Mouse (Mus musculus): Measurements from ENCODE around the gene Ikzf2. TPM values are rescaled to one million over a fixed set of nuclear protein-coding genes. Genes with fewer than 3 reads are reported as not detected.

Gene Ikzf2
- polyA plus RNA-seq, 2 experiments = 2.6 to 4.6 TPM

DNA sequence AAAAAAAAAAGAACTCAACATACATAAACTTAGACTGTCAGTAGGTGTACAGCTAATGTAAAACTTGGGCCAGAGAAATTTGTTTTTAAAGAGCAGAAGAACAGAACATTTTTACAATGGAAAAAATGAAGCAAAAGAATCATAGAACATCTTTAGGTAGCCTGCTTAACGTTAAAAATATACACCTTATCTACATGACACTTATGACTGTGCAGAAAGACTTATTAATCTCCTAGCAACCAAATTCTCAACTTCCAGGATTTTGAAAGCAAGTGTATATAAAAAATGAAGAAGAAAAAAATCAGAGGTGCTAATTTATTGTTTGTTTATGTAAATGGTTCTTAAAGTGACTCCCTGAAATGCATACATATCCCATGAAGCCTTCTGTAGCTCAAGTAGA, 86.1 kb downstream of the Ikzf2 start:
- Histone ChIP-seq H3K4me2 (replicated peaks; ENCODE audit: low read depth, low read length, severe bottlenecking) (no peak overlapping the region), H3K27me3 (ENCODE audit: control insufficient read depth, insufficient read depth, low read length) (no peaks in the 10 kb centered on the region), H3K4me3 (replicated peaks; ENCODE audit: low read length) (no peak overlapping the region), H3K36me3 (ENCODE audit: control insufficient read depth, insufficient read depth, low read length) (no peaks in the 10 kb centered on the region), H3K4me1 (ENCODE audit: control insufficient read depth, insufficient read depth, low read length) (no peaks in the 10 kb centered on the region), H3K9ac (ENCODE audit: low read depth, low read length, severe bottlenecking) (no peak overlapping the region), H3K9me3 (ENCODE audit: control insufficient read depth, low read length) (no peaks in the 10 kb centered on the region), H3K27ac (replicated peaks; ENCODE audit: low read depth, low read length) (no peak overlapping the region)
- ATAC-seq (ENCODE audit: low FRiP score, low read depth) (no peak), DNase-seq (ENCODE audit: low spot score) (no peak)
- no peak for TF ChIP-seq POLR2A (IDR thresholded peaks at IDR 0.05; ENCODE audit: borderline replicate concordance, extremely low read depth, insufficient read depth, insufficient read length)
- WGBS = 57% methylated on average over 1 of the region's 1 CpGs

DNA sequence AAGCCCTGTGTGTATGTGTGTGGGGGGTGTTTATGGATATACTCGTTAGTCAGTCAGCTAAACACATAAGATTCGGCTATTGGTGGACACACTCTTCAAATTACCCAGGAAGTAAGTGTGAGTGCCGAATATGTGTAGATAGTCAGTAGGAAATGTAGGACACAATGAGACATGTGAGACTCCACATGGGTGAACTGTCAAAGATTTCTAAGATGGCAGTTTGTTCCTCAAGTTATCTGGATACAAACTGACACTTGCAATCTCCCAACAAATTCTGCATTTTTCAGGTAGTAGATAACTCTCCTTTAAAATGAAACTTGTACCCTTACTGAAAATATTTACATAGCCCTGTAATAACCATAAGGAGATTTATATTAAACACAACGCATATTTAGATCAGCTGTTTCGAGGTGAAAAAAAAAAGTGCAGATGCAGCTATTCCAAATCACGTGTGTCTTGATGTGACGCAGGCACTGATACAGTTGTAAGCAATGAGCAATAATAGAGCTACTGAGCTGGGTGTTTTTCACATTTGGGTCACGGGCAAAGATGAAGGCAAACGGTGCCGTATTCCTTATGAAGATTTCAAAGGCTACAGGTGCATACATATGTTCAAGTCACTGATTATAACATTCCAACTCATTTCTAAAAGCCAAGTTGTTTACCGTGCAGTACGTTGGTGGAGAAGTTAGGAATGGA, 87.8 kb downstream of the Ikzf2 start:
- H3K36me3 ChIP-seq (ENCODE audit: control insufficient read depth, insufficient read depth, low read length) = no peaks in the 10 kb centered on the region
- no peaks in the 10 kb centered on the region for H3K27me3 ChIP-seq (ENCODE audit: control insufficient read depth, insufficient read depth, low read length)
- WGBS = 83% methylated on average over 12 of the region's 12 CpGs

DNA sequence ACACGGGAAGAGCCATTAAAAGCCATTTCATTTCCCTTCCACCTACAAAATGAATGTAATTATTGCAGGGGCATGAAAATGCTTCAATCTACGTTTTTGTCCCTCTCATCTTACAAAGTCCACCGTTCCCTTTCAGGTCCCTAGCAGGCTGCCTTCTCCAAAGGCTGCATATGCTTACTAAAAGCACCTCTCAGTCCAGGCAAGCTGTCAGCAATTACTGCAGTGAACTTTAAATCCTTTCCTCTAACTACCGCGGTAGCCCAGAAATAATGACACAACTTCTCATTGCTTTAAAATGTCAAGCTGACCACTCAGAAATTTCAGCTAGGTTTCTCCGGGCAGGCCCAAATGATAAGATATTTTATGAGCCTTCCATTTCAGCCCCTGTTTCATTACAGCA, 95.2 kb downstream of the Ikzf2 start:
- Histone ChIP-seq H3K4me3 (replicated peaks; ENCODE audit: low read length) (no peak overlapping the region; the same call in 1 of the 2 replicates), H3K9me3 (ENCODE audit: control insufficient read depth, low read length) (no peaks in the 10 kb centered on the region), H3K36me3 (ENCODE audit: control insufficient read depth, insufficient read depth, low read length) (no peaks in the 10 kb centered on the region), H3K27ac (replicated peaks; ENCODE audit: low read depth, low read length) (no peak overlapping the region), H3K9ac (ENCODE audit: low read depth, low read length, severe bottlenecking) (no peak overlapping the region), H3K27me3 (ENCODE audit: control insufficient read depth, insufficient read depth, low read length) (no peaks in the 10 kb centered on the region), H3K4me1 (ENCODE audit: control insufficient read depth, insufficient read depth, low read length) (peaks cover 9% of the 10 kb centered on the region), H3K4me2 (replicated peaks; ENCODE audit: low read depth, low read length, severe bottlenecking) (peak overlapping the region; percentile 46)
- WGBS = 4% methylated on average over 6 of the region's 6 CpGs
- no peak for TF ChIP-seq POLR2A (IDR thresholded peaks at IDR 0.05; ENCODE audit: borderline replicate concordance, extremely low read depth, insufficient read depth, insufficient read length)
- ATAC-seq (ENCODE audit: low FRiP score, low read depth) (no peak), DNase-seq (ENCODE audit: low spot score) (no peak)

More for the DNA sequence above, 87.8 kb downstream of the Ikzf2 start:
- no peak for TF ChIP-seq POLR2A (IDR thresholded peaks at IDR 0.05; ENCODE audit: borderline replicate concordance, extremely low read depth, insufficient read depth, insufficient read length)
- Histone ChIP-seq H3K4me2 (replicated peaks; ENCODE audit: low read depth, low read length, severe bottlenecking) (no peak overlapping the region), H3K27ac (replicated peaks; ENCODE audit: low read depth, low read length) (no peak overlapping the region), H3K4me3 (replicated peaks; ENCODE audit: low read length) (no peak overlapping the region), H3K9me3 (ENCODE audit: control insufficient read depth, low read length) (no peaks in the 10 kb centered on the region), H3K4me1 (ENCODE audit: control insufficient read depth, insufficient read depth, low read length) (no peaks in the 10 kb centered on the region), H3K9ac (ENCODE audit: low read depth, low read length, severe bottlenecking) (no peak overlapping the region)
- DNase-seq (ENCODE audit: low spot score) (no peak), ATAC-seq (ENCODE audit: low FRiP score, low read depth) (no peak)

DNA sequence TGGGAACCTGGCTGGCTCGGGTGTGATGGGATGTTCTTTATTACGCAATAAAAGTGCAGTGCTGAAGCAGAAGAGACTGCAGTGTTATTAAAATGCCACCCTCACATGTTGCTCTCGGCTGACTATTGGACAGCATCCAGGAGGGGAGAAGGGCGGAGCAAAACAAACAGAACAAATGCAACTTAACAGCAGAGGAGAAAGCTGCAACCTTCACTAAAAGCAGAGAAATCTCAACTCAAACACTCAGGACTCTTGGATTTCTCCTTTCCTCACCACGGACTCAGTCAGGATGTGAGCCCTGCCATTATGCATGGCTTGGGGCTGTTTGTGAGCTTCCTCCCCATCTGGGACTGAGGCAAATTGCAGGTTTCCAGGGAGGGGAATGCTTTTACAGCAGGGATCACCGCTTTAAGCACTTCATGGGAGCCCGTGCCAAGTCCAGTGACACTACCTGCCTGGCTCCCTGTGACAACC, 95.7 kb downstream of the Ikzf2 start:
- H3K9ac ChIP-seq (ENCODE audit: low read depth, low read length, severe bottlenecking) = no peak overlapping the region
- H3K4me3 ChIP-seq (replicated peaks; ENCODE audit: low read length) = no peak overlapping the region; the same call in 1 of the 2 replicates
- H3K36me3 ChIP-seq (ENCODE audit: control insufficient read depth, insufficient read depth, low read length) = no peaks in the 10 kb centered on the region
- no peak for ATAC-seq (ENCODE audit: low FRiP score, low read depth)
- H3K27me3 ChIP-seq (ENCODE audit: control insufficient read depth, insufficient read depth, low read length) = no peaks in the 10 kb centered on the region
- peak; percentile 9 for DNase-seq (ENCODE audit: low spot score)
- H3K4me1 ChIP-seq (ENCODE audit: control insufficient read depth, insufficient read depth, low read length) = peaks cover 9% of the 10 kb centered on the region
- peak overlapping the region; percentile 46 for H3K4me2 ChIP-seq (replicated peaks; ENCODE audit: low read depth, low read length, severe bottlenecking)
- no peak overlapping the region for H3K27ac ChIP-seq (replicated peaks; ENCODE audit: low read depth, low read length)
- no peak for TF ChIP-seq POLR2A (IDR thresholded peaks at IDR 0.05; ENCODE audit: borderline replicate concordance, extremely low read depth, insufficient read depth, insufficient read length)
- no peaks in the 10 kb centered on the region for H3K9me3 ChIP-seq (ENCODE audit: control insufficient read depth, low read length)
- WGBS = 9% methylated on average over 7 of the region's 7 CpGs

DNA sequence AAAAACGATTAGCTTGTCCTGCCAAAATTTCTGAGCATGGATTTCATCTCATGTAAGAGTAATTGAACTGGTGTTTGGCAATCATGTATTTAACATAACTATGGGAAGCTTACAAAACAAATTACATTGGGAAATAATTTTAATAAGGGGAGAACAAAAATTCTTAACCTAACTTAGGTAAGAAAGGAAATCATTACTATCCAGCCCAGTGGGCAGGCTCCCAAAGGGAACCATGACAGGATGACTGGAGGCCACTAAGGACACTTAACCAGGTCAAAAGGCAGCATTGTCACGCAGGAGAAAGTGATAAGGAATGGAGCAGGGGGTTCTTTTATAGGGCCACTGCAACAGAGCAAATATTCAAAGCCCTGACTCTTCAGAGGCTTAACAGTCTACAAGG, 101.5 kb downstream of the Ikzf2 start:
- Histone ChIP-seq H3K27ac (replicated peaks; ENCODE audit: low read depth, low read length) (no peak overlapping the region), H3K4me3 (replicated peaks; ENCODE audit: low read length) (no peak overlapping the region), H3K4me2 (replicated peaks; ENCODE audit: low read depth, low read length, severe bottlenecking) (no peak overlapping the region), H3K9ac (ENCODE audit: low read depth, low read length, severe bottlenecking) (no peak overlapping the region), H3K36me3 (ENCODE audit: control insufficient read depth, insufficient read depth, low read length) (no peaks in the 10 kb centered on the region), H3K4me1 (ENCODE audit: control insufficient read depth, insufficient read depth, low read length) (no peaks in the 10 kb centered on the region), H3K9me3 (ENCODE audit: control insufficient read depth, low read length) (no peaks in the 10 kb centered on the region), H3K27me3 (ENCODE audit: control insufficient read depth, insufficient read depth, low read length) (no peaks in the 10 kb centered on the region)
- WGBS = 76% methylated on average over 2 of the region's 2 CpGs
- no peak for TF ChIP-seq POLR2A (IDR thresholded peaks at IDR 0.05; ENCODE audit: borderline replicate concordance, extremely low read depth, insufficient read depth, insufficient read length)
- DNase-seq (ENCODE audit: low spot score) (no peak), ATAC-seq (ENCODE audit: low FRiP score, low read depth) (no peak)

Data from limb, embryonic 14.5 days (tissue).